Mouse (Mus musculus): ENCODE measurements at regions not wholly inside any gene's neighbourhood (a gene's known extent, or its start where the extent isn't known, plus 50 kb on each side); places are given as distances from the start of the nearest gene placed in this dataset.

- TF ChIP-seq POLR2A (IDR thresholded peaks at IDR 0.05; ENCODE audit: insufficient read depth, low read length) (no peak), EP300 (IDR thresholded peaks at IDR 0.05; ENCODE audit: insufficient read depth, low read depth, low read length) (no peak), CTCF (IDR thresholded peaks at IDR 0.05; ENCODE audit: low read depth, low read length) (no peak)
These were observed 394.7 kb upstream of the Slitrk6 start for GRCm38 (mm10) chr14:111149653-111150052.

Measured in ES-Bruce4 (cell line).